In the genomic region with DNA sequence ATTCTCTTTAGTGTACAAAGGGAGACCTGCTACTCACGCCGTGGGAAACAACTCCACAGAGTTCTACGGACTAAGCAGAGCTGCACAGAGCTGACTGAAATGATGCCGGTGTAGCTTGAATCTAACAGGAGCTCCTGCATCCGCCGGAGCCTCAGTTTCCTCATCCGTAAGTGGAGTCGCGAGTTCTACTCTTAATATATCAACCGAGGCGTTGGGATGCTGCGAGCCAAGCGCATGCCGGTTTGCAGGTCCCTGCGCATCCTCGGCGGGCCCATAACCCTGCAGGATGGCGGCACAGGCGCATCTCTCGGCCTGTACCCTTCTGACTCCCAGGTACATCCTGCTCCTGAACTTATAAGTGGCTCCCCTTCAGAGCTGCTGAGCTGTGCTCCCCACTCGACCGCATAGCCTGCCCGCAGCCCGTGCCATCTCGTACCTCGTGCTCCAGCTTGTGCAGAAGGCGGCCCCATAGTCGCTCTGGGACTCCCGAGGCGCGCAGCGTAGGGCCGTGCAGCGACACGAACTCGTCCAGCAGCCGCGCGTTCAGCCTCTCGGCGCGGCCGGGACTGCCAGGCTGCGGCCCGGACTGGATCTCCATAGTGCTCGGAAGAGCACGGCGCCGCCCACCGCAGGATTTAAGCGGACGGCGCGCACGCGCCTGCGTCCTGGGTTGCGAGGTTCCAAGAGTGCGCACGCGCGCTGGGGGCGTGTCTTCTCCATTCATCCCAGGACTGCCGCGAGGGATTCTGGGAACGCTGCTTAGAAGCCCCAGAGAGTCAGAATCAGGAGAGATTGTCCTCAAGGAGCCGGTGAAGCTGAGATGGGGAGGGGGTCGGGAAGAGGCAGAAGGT, we compare ENCODE assay signal across 7 mouse cellular contexts. TPM values are rescaled to one million over a fixed set of nuclear protein-coding genes. Genes with fewer than 3 reads are reported as not detected.
DNase-seq lines count a peak whose midpoint lies in the region; ATAC-seq and TF ChIP-seq lines count a peak whose summit lies in the region.

Gene Ttll12, minus strand, starts transcription at position 645 of the 851 bp plus-strand sequence.

- H3K9ac ChIP-seq in intestine, postnatal 0 days (ENCODE audit: low read depth, low read length), result peak within 1 kb of the TSS; percentile 54
- peak within 1 kb of the TSS; percentile 85 for H3K9ac ChIP-seq in midbrain, embryonic 12.5 days (replicated peaks)

- H3K9me3 ChIP-seq in embryonic facial prominence, embryonic 10.5 days, result no peaks in the 10 kb centered on the region
- no peaks in the 10 kb centered on the region for H3K9me3 ChIP-seq in intestine, postnatal 0 days (ENCODE audit: control insufficient read depth)
- no peaks in the 10 kb centered on the region for H3K9me3 ChIP-seq in midbrain, embryonic 12.5 days

- peak; percentile 96 for DNase-seq in adrenal gland, postnatal 10 days
- DNase-seq in embryonic facial prominence, embryonic 10.5 days (ENCODE audit: low spot score), result peak; percentile 97
- no peak for DNase-seq in gonadal fat pad, adult 2 months (ENCODE audit: low read depth)
- DNase-seq in left cerebral cortex, postnatal 4 days, result peak; percentile 98
- peak; percentile 84 for DNase-seq in spleen, adult 12 weeks (ENCODE audit: low spot score)

- TF ChIP-seq CTCF in intestine, postnatal 0 days (IDR thresholded peaks at IDR 0.05; ENCODE audit: low read depth), result peak; percentile 18; the same call in 1 of the 2 replicates

- peak within 1 kb of the TSS; percentile 90 for H3K4me3 ChIP-seq in embryonic facial prominence, embryonic 10.5 days
- peak within 1 kb of the TSS; percentile 71 for H3K4me3 ChIP-seq in intestine, postnatal 0 days (ENCODE audit: low read depth, low read length)
- peak within 1 kb of the TSS; percentile 86 for H3K4me3 ChIP-seq in midbrain, embryonic 12.5 days

- H3K27me3 ChIP-seq in embryonic facial prominence, embryonic 10.5 days (replicated peaks; ENCODE audit: low read depth, poor library complexity, severe bottlenecking), result no peaks in the 10 kb centered on the region
- no peaks in the 10 kb centered on the region for H3K27me3 ChIP-seq in intestine, postnatal 0 days (replicated peaks; ENCODE audit: control insufficient read depth, insufficient read depth, low read length)
- H3K27me3 ChIP-seq in midbrain, embryonic 12.5 days, result no peaks in the 10 kb centered on the region

- intact Hi-C loops in left cerebral cortex, postnatal 4 days (cut with DNase I), result no loop called here

- H3K4me2 ChIP-seq in intestine, postnatal 0 days (replicated peaks; ENCODE audit: low read depth), result peak within 1 kb of the TSS; percentile 81
- peak within 1 kb of the TSS; percentile 88 for H3K4me2 ChIP-seq in midbrain, embryonic 12.5 days (replicated peaks)

- H3K36me3 ChIP-seq in embryonic facial prominence, embryonic 10.5 days (replicated peaks), result peaks cover 32% of the 10 kb centered on the region
- no peaks in the 10 kb centered on the region for H3K36me3 ChIP-seq in intestine, postnatal 0 days (ENCODE audit: control insufficient read depth, insufficient read depth)
- peaks cover 12% of the 10 kb centered on the region; the same call in 1 of the 2 replicates for H3K36me3 ChIP-seq in midbrain, embryonic 12.5 days

- under 1% methylated on average over 68 of the region's 68 CpGs for WGBS in embryonic facial prominence, embryonic 10.5 days
- whole genome bisulfite sequencing in intestine, postnatal 0 days, result under 1% methylated on average over 68 of the region's 68 CpGs
- under 1% methylated on average over 68 of the region's 68 CpGs for whole genome bisulfite sequencing in midbrain, embryonic 12.5 days

- ATAC-seq in intestine, postnatal 0 days, result peak; percentile 82
- ATAC-seq in midbrain, embryonic 12.5 days (ENCODE audit: low FRiP score, low read depth), result peak; percentile 93

- H3K4me1 ChIP-seq in embryonic facial prominence, embryonic 10.5 days, result peaks cover 28% of the 10 kb centered on the region
- 0 out of 2 replicates have a peak, but pooled peaks cover 10% of the 10 kb centered on the region for H3K4me1 ChIP-seq in intestine, postnatal 0 days (replicated peaks; ENCODE audit: control insufficient read depth, insufficient read depth, low read length)
- peaks cover 21% of the 10 kb centered on the region for H3K4me1 ChIP-seq in midbrain, embryonic 12.5 days

- peak within 1 kb of the TSS; percentile 88 for H3K27ac ChIP-seq in embryonic facial prominence, embryonic 10.5 days (replicated peaks)
- peak within 1 kb of the TSS; percentile 9; the same call in 1 of the 2 replicates for H3K27ac ChIP-seq in intestine, postnatal 0 days (ENCODE audit: low read depth, low read length)
- peak within 1 kb of the TSS; percentile 76 for H3K27ac ChIP-seq in midbrain, embryonic 12.5 days (replicated peaks)

RNA-seq across cellular contexts. Expression of gene Ttll12, which starts in this region (rescaled TPM):
- total RNA-seq in adrenal gland, postnatal 10 days (2021), result 10 to 100 TPM; 19.0 to 21.1 TPM
- polyA plus RNA-seq in embryonic facial prominence, embryonic 10.5 days (2016; fragmentation: Nextera tagmentation; extraction: Ambion mirVana), result 62.8 and 64.3 TPM in 2 replicates
- 20.0 and 20.1 TPM in 2 replicates for polyA plus RNA-seq in gonadal fat pad, adult 2 months (2012; rRNA removed)
- polyA plus RNA-seq in intestine, postnatal 0 days (2015; fragmentation: Nextera tagmentation; extraction: Ambion mirVana), result 14.1 and 14.7 TPM in 2 replicates
- total RNA-seq in left cerebral cortex, postnatal 4 days (2021), result 10 to 100 TPM; 28.4 to 30.8 TPM
- 47.1 and 48.9 TPM in 2 replicates for polyA plus RNA-seq in midbrain, embryonic 12.5 days (2016; fragmentation: Nextera tagmentation; extraction: Ambion mirVana)

Comparison
In these comparisons a context has a peak if more than half of its experiments do, and no peak if none do; other contexts are left out.
1. H3K27ac ChIP-seq: peak in every context shown above with its lines; median percentile 88 in embryonic facial prominence, embryonic 10.5 days; 76 in midbrain, embryonic 12.5 days; 9 in intestine, postnatal 0 days.